13 mouse cellular contexts compared by ENCODE assay signal in genomic region chr19:41160388-41160787, GRCm38 (mm10). TPM values are rescaled to one million over a fixed set of nuclear protein-coding genes. Genes with fewer than 3 reads are reported as not detected.
DNase-seq lines count a peak whose midpoint lies in the region; ATAC-seq and TF ChIP-seq lines count a peak whose summit lies in the region.
"Had no signal": no experiment of that assay in that cellular context is flagged by ENCODE, and none has a peak within 500 bp of the region (broad histone marks: within the 10 kb centered on the region; RNA-seq: fewer than 3 reads in every experiment).

No protein-coding gene starts in this region.

- no peaks in the 10 kb centered on the region for H3K27me3 ChIP-seq in lung, embryonic 14.5 days (ENCODE audit: insufficient read depth, low read length)
- no peaks in the 10 kb centered on the region for H3K27me3 ChIP-seq in embryonic facial prominence, embryonic 14.5 days (replicated peaks; ENCODE audit: control insufficient read depth, insufficient read depth, low read length)
- H3K27me3 ChIP-seq in heart, embryonic 14.5 days (ENCODE audit: control insufficient read depth, insufficient read depth, low read length), result no peaks in the 10 kb centered on the region

- no peak for ATAC-seq in lung, embryonic 14.5 days (ENCODE audit: insufficient read depth)
- peak; percentile 92 for ATAC-seq in embryonic facial prominence, embryonic 14.5 days (ENCODE audit: low read depth)
- peak; percentile 43; the same call in 1 of the 2 replicates for ATAC-seq in heart, embryonic 14.5 days (ENCODE audit: insufficient number of reproducible peaks, insufficient read depth, low FRiP score, low read depth)
- ATAC-seq: CD4-positive, CD25-positive, alpha-beta regulatory T cell, adult 4 months; forebrain, embryonic 13.5 days had no signal

- H3K9me3 ChIP-seq in lung, embryonic 14.5 days (ENCODE audit: low read depth, low read length), result no peaks in the 10 kb centered on the region
- no peaks in the 10 kb centered on the region for H3K9me3 ChIP-seq in embryonic facial prominence, embryonic 14.5 days (ENCODE audit: control insufficient read depth, low read length)
- no peaks in the 10 kb centered on the region for H3K9me3 ChIP-seq in heart, embryonic 14.5 days (ENCODE audit: control insufficient read depth, low read length)
- H3K9me3 ChIP-seq: forebrain, embryonic 13.5 days; kidney, embryonic 15.5 days had no signal

- no peak overlapping the region for H3K27ac ChIP-seq in lung, embryonic 14.5 days (ENCODE audit: low read depth)
- H3K27ac ChIP-seq in embryonic facial prominence, embryonic 14.5 days (replicated peaks; ENCODE audit: low read depth, low read length), result no peak overlapping the region
- H3K27ac ChIP-seq in heart, embryonic 14.5 days (replicated peaks in 1 of 2; ENCODE audit: control insufficient read depth in 1 of 2, insufficient read depth in 1 of 2, low read depth in 2 of 2, low read length in 2 of 2), result no peak overlapping the region
- H3K27ac ChIP-seq: forebrain, embryonic 13.5 days; kidney, embryonic 15.5 days had no signal

- no peaks in the 10 kb centered on the region for H3K36me3 ChIP-seq in lung, embryonic 14.5 days (ENCODE audit: insufficient read depth)
- H3K36me3 ChIP-seq in embryonic facial prominence, embryonic 14.5 days (ENCODE audit: control insufficient read depth, insufficient read depth, low read length), result no peaks in the 10 kb centered on the region
- no peaks in the 10 kb centered on the region for H3K36me3 ChIP-seq in heart, embryonic 14.5 days (ENCODE audit: control insufficient read depth, insufficient read depth, low read length)
- H3K36me3 ChIP-seq: kidney, embryonic 15.5 days had no signal

- H3K4me2 ChIP-seq in lung, embryonic 14.5 days, result no peak overlapping the region
- H3K4me2 ChIP-seq in embryonic facial prominence, embryonic 14.5 days (ENCODE audit: low read depth, low read length), result no peak overlapping the region
- no peak overlapping the region for H3K4me2 ChIP-seq in heart, embryonic 14.5 days (ENCODE audit: low read length)
- H3K4me2 ChIP-seq: forebrain, embryonic 13.5 days; kidney, embryonic 15.5 days had no signal

- H3K4me1 ChIP-seq in lung, embryonic 14.5 days (ENCODE audit: insufficient read depth), result no peaks in the 10 kb centered on the region
- H3K4me1 ChIP-seq in lung, adult 2 months (ENCODE audit: control insufficient read depth, insufficient read depth, low read length), result no peaks in the 10 kb centered on the region
- H3K4me1 ChIP-seq in embryonic facial prominence, embryonic 14.5 days (ENCODE audit: control insufficient read depth, insufficient read depth, low read length), result no peaks in the 10 kb centered on the region
- peaks cover 0 to 2% of the 10 kb centered on the region in 2 experiments; a peak in 1 of 4 replicates for H3K4me1 ChIP-seq in heart, embryonic 14.5 days (ENCODE audit: control insufficient read depth in 2 of 2, insufficient read depth in 2 of 2, low read length in 2 of 2)

- no peak overlapping the region for H3K4me3 ChIP-seq in lung, embryonic 14.5 days (ENCODE audit: low read depth, low read length)
- H3K4me3 ChIP-seq in lung, adult 2 months (replicated peaks; ENCODE audit: extremely low read depth, low read depth, low read length), result no peak overlapping the region
- no peak overlapping the region for H3K4me3 ChIP-seq in embryonic facial prominence, embryonic 14.5 days (ENCODE audit: low read depth, low read length)
- no peak overlapping the region for H3K4me3 ChIP-seq in heart, embryonic 14.5 days (ENCODE audit: control insufficient read depth in 1 of 2, insufficient read depth in 1 of 2, low read depth in 1 of 2, low read length in 2 of 2)
- H3K4me3 ChIP-seq: forebrain, embryonic 13.5 days; kidney, embryonic 15.5 days had no signal

- 33% methylated on average over 14 of the region's 14 CpGs for WGBS in lung, embryonic 14.5 days
- WGBS in lung, adult 2 months, result 33% methylated on average over 14 of the region's 14 CpGs
- WGBS in embryonic facial prominence, embryonic 14.5 days, result 25% methylated on average over 14 of the region's 14 CpGs
- 39% methylated on average over 14 of the region's 14 CpGs for WGBS in heart, embryonic 14.5 days

- TF ChIP-seq CTCF in lung, embryonic 14.5 days (IDR thresholded peaks at IDR 0.05; ENCODE audit: low read depth), result no peak
- TF ChIP-seq CTCF in lung, adult 2 months (IDR thresholded peaks at IDR 0.05; ENCODE audit: insufficient read depth, low read length), result no peak

- no peak overlapping the region for H3K9ac ChIP-seq in lung, embryonic 14.5 days
- no peak overlapping the region for H3K9ac ChIP-seq in embryonic facial prominence, embryonic 14.5 days (ENCODE audit: low read depth, low read length)
- H3K9ac ChIP-seq in heart, embryonic 14.5 days (ENCODE audit: low read length), result no peak overlapping the region
- H3K9ac ChIP-seq: forebrain, embryonic 13.5 days; kidney, embryonic 15.5 days had no signal

- DNase-seq in lung, embryonic 14.5 days, result peak; percentile 9
- DNase-seq in lung, adult 2 months, result no peak
- peak; percentile 79 for DNase-seq in embryonic facial prominence, embryonic 14.5 days (ENCODE audit: low spot score)
- DNase-seq in lung, postnatal 36 days, result peak; percentile 4
- DNase-seq in thymus, postnatal 10 days (ENCODE audit: low spot score in 2 of 2), result no peak
- no peak for DNase-seq in left cerebral cortex, adult 11 months (ENCODE audit: low spot score)
- no peak for DNase-seq in B cell, adult 2 months
- DNase-seq: cerebellum, postnatal 36 days had no signal

- no peak for TF ChIP-seq POLR2A in lung, adult 2 months (IDR thresholded peaks at IDR 0.05; ENCODE audit: borderline replicate concordance, extremely low read depth, low read depth, low read length)

RNA-seq across cellular contexts. Expression of gene Tll2, which starts 46.2 kb away (rescaled TPM):
- polyA plus RNA-seq in lung, embryonic 14.5 days (2014; fragmentation: Nextera tagmentation; extraction: Ambion mirVana), result 0.05 TPM in 2 replicates
- 0.03 and 0.21 TPM in 2 replicates for polyA plus RNA-seq in lung, adult 2 months (2012; rRNA removed)
- 0.82 and 1.2 TPM in 2 replicates for polyA plus RNA-seq in embryonic facial prominence, embryonic 14.5 days (2014; fragmentation: Nextera tagmentation; extraction: Ambion mirVana)
- polyA plus RNA-seq in heart, embryonic 14.5 days (2014; fragmentation: Nextera tagmentation; extraction: Ambion mirVana), result 0.18 TPM in 1 of 2 replicates, not detected in the other
- polyA plus RNA-seq: CD4-positive, CD25-positive, alpha-beta regulatory T cell, adult 4 months; liver, embryonic 16.5 days had no signal

Comparison
In these comparisons a context has a peak if more than half of its experiments do, and no peak if none do; other contexts are left out.
1. DNase-seq: peak in lung, embryonic 14.5 days (single experiment), embryonic facial prominence, embryonic 14.5 days (single experiment) and lung, postnatal 36 days (single experiment); none in lung, adult 2 months (single experiment), thymus, postnatal 10 days (0 of 2), left cerebral cortex, adult 11 months (single experiment) and B cell, adult 2 months (0 of 2).